Mouse (Mus musculus) hindbrain, embryonic 16.5 days (tissue): ENCODE data around the gene Zfp810. TPM values are rescaled to one million over a fixed set of nuclear protein-coding genes. Genes with fewer than 3 reads are reported as not detected.

ENCODE experiments used
- ATAC-seq: fragments of 200-750 bp; cut with Nextera tagmentation; 2 replicates; pipeline ENCODE4 v1.8.0; 2017; ENCODE audit warnings: moderate TSS enrichment, moderate library complexity
- H3K27ac ChIP-seq: fragments of 300-500 bp; sonication (generic); 2 replicates; pipeline ENCODE4 v1.5.1; 2014; ENCODE audit warnings: low read depth, mild to moderate bottlenecking, control low read depth, low read length, moderate library complexity
- H3K27me3 ChIP-seq: fragments of 300-500 bp; sonication (generic); replicated peaks from 2 replicates; pipeline ENCODE4 v1.6.1; 2014; ENCODE audit warnings: low read length; ENCODE audit not compliant: control insufficient read depth, insufficient read depth
- H3K36me3 ChIP-seq: fragments of 300-500 bp; sonication (generic); 2 replicates; pipeline ENCODE4 v1.6.1; 2014; ENCODE audit warnings: mild to moderate bottlenecking, low read length, moderate library complexity, mixed read lengths; ENCODE audit not compliant: control insufficient read depth, insufficient read depth
- H3K4me1 ChIP-seq: fragments of 300-500 bp; sonication (generic); 2 replicates; pipeline ENCODE4 v1.6.1; 2014; ENCODE audit warnings: low read depth, low read length; ENCODE audit not compliant: control insufficient read depth, insufficient read depth
- H3K4me2 ChIP-seq: fragments of 300-500 bp; sonication (generic); 2 replicates; pipeline ENCODE4 v1.6.1; 2014; ENCODE audit warnings: mild to moderate bottlenecking, low read length, control low read depth, moderate library complexity
- H3K4me3 ChIP-seq: fragments of 300-500 bp; sonication (generic); 2 replicates; pipeline ENCODE4 v1.5.1; 2014; ENCODE audit warnings: mild to moderate bottlenecking, low read length, control low read depth, moderate library complexity
- H3K9ac ChIP-seq: fragments of 300-500 bp; sonication (generic); 2 replicates; pipeline ENCODE4 v1.6.1; 2014; ENCODE audit warnings: low read depth, mild to moderate bottlenecking, control low read depth, low read length, moderate library complexity
- H3K9me3 ChIP-seq: fragments of 300-500 bp; sonication (generic); 2 replicates; pipeline ENCODE4 v1.6.1; 2014; ENCODE audit warnings: mild to moderate bottlenecking, low read length, moderate library complexity; ENCODE audit not compliant: control insufficient read depth
- WGBS: fragments of 180-500 bp; shearing (Covaris S2); extraction: QIAGEN DNeasy Blood & Tissue Kit; methylation state at CpG from one replicate; pipeline ENCODE4 v1.1.7; 2014; 5-methylcytosine and 5-hydroxymethylcytosine counted together
- polyA plus RNA-seq: library from polyadenylated mRNA; unstranded; fragments of >200 nt; fragmentation: Nextera tagmentation; extraction: Ambion mirVana; gene quantifications from 2 replicates; pipeline ENCODE4 v1.2.1, GENCODE M21; 2015

The Zfp810 gene
- polyA plus RNA-seq, 1 experiment from 2014 or later = 23.0 TPM

- WGBS = 98% methylated on average over 4 of the region's 4 CpGs
- H3K4me3 ChIP-seq = no peak overlapping the region
Measured at GRCm38 (mm10) chr9:22278733-22279132, 28.7 kb downstream of the Zfp810 start.

GRCm38 (mm10) chr9:22268886-22269285 is 38.6 kb downstream of the Zfp810 start:
- Histone ChIP-seq H3K4me2 (no peak overlapping the region), H3K4me3 (no peak overlapping the region), H3K9me3 (peaks cover 4% of the 10 kb centered on the region; the same call in 1 of the 2 replicates), H3K36me3 (peaks cover 4% of the 10 kb centered on the region), H3K9ac (no peak overlapping the region), H3K4me1 (no peaks in the 10 kb centered on the region), H3K27me3 (no peaks in the 10 kb centered on the region), H3K27ac (no peak overlapping the region)
- ATAC-seq = no peak
- 96% methylated on average over 1 of the region's 1 CpGs for WGBS

More at GRCm38 (mm10) chr9:22278733-22279132, 28.7 kb downstream of the Zfp810 start:
- H3K27me3 ChIP-seq = no peaks in the 10 kb centered on the region
- H3K27ac ChIP-seq = no peak overlapping the region
- peaks cover 72% of the 10 kb centered on the region for H3K36me3 ChIP-seq
- no peak overlapping the region for H3K4me2 ChIP-seq
- H3K9ac ChIP-seq = no peak overlapping the region
- no peak for ATAC-seq
- H3K9me3 ChIP-seq = peaks cover 55% of the 10 kb centered on the region
- no peaks in the 10 kb centered on the region for H3K4me1 ChIP-seq

GRCm38 (mm10) chr9:22262611-22263010 is 44.8 kb downstream of the Zfp810 start:
- no peak for ATAC-seq
- WGBS = 91% methylated on average over 10 of the region's 10 CpGs
- no peak overlapping the region for H3K9ac ChIP-seq
- no peak overlapping the region for H3K27ac ChIP-seq
- H3K36me3 ChIP-seq = no peaks in the 10 kb centered on the region
- no peak overlapping the region for H3K4me2 ChIP-seq
- no peak overlapping the region for H3K4me3 ChIP-seq
- H3K27me3 ChIP-seq = no peaks in the 10 kb centered on the region
- peaks cover 3% of the 10 kb centered on the region; the same call in 1 of the 2 replicates for H3K9me3 ChIP-seq
- no peaks in the 10 kb centered on the region for H3K4me1 ChIP-seq

GRCm38 (mm10) chr9:22261594-22261993 is 45.9 kb downstream of the Zfp810 start:
- no peak for ATAC-seq
- Histone ChIP-seq H3K36me3 (no peaks in the 10 kb centered on the region; the same call in 1 of the 2 replicates), H3K9ac (no peak overlapping the region), H3K27ac (no peak overlapping the region), H3K9me3 (no peaks in the 10 kb centered on the region), H3K4me2 (no peak overlapping the region), H3K4me3 (no peak overlapping the region), H3K27me3 (no peaks in the 10 kb centered on the region), H3K4me1 (no peaks in the 10 kb centered on the region)
- WGBS = 89% methylated on average over 1 of the region's 1 CpGs

GRCm38 (mm10) chr9:22260092-22260422 is 47.4 kb downstream of the Zfp810 start:
- peaks cover 6% of the 10 kb centered on the region for H3K9me3 ChIP-seq
- peak overlapping the region; percentile 56 for H3K4me3 ChIP-seq
- H3K27ac ChIP-seq = no peak overlapping the region
- H3K4me1 ChIP-seq = no peaks in the 10 kb centered on the region
- H3K36me3 ChIP-seq = peaks cover 7% of the 10 kb centered on the region
- no peak for ATAC-seq
- WGBS = 30% methylated on average over 3 of the region's 3 CpGs
- H3K9ac ChIP-seq = peak overlapping the region; percentile 68; the same call in 1 of the 2 replicates
- peak overlapping the region; percentile 62 for H3K4me2 ChIP-seq
- H3K27me3 ChIP-seq = no peaks in the 10 kb centered on the region

- ATAC-seq = peak; percentile 97
- WGBS = 2% methylated on average over 32 of the region's 35 CpGs
- Histone ChIP-seq H3K27ac (no peak within 1 kb of the TSS), H3K9ac (peak within 1 kb of the TSS; percentile 68), H3K4me1 (no peaks in the 10 kb centered on the region), H3K9me3 (peaks cover 6% of the 10 kb centered on the region), H3K4me2 (peak within 1 kb of the TSS; percentile 62), H3K4me3 (peak within 1 kb of the TSS; percentile 56), H3K27me3 (no peaks in the 10 kb centered on the region), H3K36me3 (peaks cover 9% of the 10 kb centered on the region)
Measured at GRCm38 (mm10) chr9:22259184-22260091, 48.0 kb downstream of the Zfp810 start, which contains the start of gene Zfp599. Zfp599 (minus strand) TSS chr9:22259895.

GRCm38 (mm10) chr9:22258784-22259183 is 48.7 kb downstream of the Zfp810 start:
- WGBS = 82% methylated on average over 8 of the region's 8 CpGs
- Histone ChIP-seq H3K4me3 (peak overlapping the region; percentile 56), H3K9ac (peak overlapping the region; percentile 68; the same call in 1 of the 2 replicates), H3K9me3 (peaks cover 10% of the 10 kb centered on the region), H3K36me3 (peaks cover 14% of the 10 kb centered on the region), H3K27ac (no peak overlapping the region), H3K4me1 (no peaks in the 10 kb centered on the region), H3K4me2 (peak overlapping the region; percentile 62), H3K27me3 (no peaks in the 10 kb centered on the region)
- no peak for ATAC-seq

- Histone ChIP-seq H3K9ac (no peak overlapping the region), H3K9me3 (peaks cover 11% of the 10 kb centered on the region), H3K4me1 (no peaks in the 10 kb centered on the region), H3K27me3 (no peaks in the 10 kb centered on the region), H3K36me3 (peaks cover 31% of the 10 kb centered on the region), H3K4me2 (no peak overlapping the region), H3K27ac (no peak overlapping the region), H3K4me3 (no peak overlapping the region)
- 94% methylated on average over 4 of the region's 4 CpGs for WGBS
- ATAC-seq = no peak
Measured at GRCm38 (mm10) chr9:22256579-22256978, 50.9 kb downstream of the Zfp810 start.

GRCm38 (mm10) chr9:22244242-22244641 is 63.2 kb downstream of the Zfp810 start:
- Histone ChIP-seq H3K9me3 (peaks cover 15% of the 10 kb centered on the region), H3K4me3 (no peak overlapping the region), H3K4me2 (no peak overlapping the region), H3K4me1 (no peaks in the 10 kb centered on the region), H3K9ac (no peak overlapping the region), H3K27ac (no peak overlapping the region), H3K36me3 (peaks cover 55% of the 10 kb centered on the region), H3K27me3 (no peaks in the 10 kb centered on the region)
- whole genome bisulfite sequencing = 93% methylated on average over 2 of the region's 2 CpGs
- ATAC-seq = no peak
